Mouse (Mus musculus): ENCODE results near the gene Pcp4l1.

Pcp4l1 gene

GRCm38 (mm10) chr1:171221281-171222193 lies 25.5 kb upstream of the Pcp4l1 start:
- peak; percentile 33 for DNase-seq

DNA sequence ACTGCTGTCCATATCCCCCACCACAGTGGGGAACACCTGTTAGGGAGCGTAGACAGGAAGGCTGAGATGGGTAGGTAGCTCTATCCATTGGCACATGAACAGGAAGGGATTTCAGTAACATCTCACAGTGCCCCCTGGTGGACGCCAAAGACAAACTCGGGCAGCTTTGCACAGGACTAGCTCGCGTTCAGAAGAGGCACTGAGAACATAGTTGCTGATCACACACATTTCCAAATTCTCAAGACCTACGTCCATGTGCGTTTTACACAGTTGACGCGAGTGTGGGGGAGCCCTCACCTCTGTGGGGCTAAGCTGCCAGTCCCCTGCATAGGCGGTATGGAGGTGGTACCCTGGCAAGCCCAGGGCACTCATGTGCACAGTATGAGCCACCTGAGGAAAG lies 24.8 kb upstream of the Pcp4l1 start:
- peak; percentile 89 for DNase-seq

- DNase-seq = no peak
Measured at GRCm38 (mm10) chr1:171216241-171216955, 20.3 kb upstream of the Pcp4l1 start.

GRCm38 (mm10) chr1:171213801-171214496 lies 17.9 kb upstream of the Pcp4l1 start, which contains the start of gene Nr1i3:
Nr1i3 (plus strand) TSS chr1:171213970.
- no peak for DNase-seq

DNA sequence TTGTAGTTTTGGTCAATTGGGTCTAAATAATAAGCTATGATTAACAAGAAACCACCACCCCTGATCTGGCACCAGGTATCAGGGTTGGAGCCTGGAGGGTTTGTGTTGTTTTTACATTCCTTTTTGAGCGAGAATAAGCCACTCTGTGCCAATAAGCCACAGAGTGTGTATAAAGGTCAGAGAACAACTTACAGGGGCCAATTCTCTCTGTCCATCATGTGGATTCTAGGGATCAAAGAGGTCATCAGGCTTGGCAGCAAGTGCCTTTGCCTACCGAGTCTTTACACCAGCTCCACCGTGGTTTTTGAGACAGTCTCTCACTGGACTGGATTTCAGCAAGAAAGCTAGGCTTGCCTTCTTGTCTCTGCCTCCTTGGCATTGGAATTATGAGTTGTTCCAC lies 16.8 kb upstream of the Pcp4l1 start:
- DNase-seq = no peak

GRCm38 (mm10) chr1:171209409-171209808 lies 13.3 kb upstream of the Pcp4l1 start:
- DNase-seq = no peak

DNA sequence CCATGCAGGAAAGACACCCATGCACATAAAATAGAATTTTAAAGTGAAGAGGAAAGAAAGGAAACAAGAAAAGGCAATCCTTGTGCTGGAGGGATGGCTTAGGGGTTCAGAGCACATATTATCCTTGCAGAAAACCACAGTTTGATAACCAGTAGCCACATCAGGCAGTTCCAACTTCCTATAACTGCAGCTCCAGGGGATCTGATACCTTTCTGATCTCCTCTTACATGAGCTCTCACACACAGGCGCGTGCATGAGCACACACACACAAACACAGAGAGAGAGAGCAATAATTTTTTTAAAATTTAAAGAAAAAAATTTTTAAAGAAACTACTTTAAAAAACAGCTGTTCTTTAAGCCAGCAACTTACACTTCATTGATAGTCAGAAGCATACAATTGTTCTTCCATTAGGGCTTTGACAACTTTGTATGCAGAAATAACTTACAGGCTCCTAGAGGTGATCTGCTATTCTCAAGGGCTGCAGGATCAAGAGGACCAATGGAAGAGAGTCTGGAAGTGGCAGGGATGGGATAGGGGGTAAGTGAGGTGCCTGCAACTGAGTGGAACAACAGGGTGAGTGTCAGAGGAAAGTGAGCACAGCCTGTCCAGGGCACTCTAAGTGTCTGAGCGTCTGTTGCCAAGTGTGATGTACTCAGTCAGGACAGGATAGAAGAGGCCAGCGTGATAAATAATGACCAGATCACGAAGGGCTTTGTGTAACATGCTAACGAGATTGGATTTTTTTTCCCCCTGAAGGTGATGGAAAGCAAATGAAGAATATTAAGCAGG lies 9.8 kb upstream of the Pcp4l1 start:
- DNase-seq = no peak

- DNase-seq = no peak
Measured at GRCm38 (mm10) chr1:171204249-171204644, 8.2 kb upstream of the Pcp4l1 start.

- DNase-seq = no peak
Measured at GRCm38 (mm10) chr1:171203471-171204248, 7.6 kb upstream of the Pcp4l1 start.

DNA sequence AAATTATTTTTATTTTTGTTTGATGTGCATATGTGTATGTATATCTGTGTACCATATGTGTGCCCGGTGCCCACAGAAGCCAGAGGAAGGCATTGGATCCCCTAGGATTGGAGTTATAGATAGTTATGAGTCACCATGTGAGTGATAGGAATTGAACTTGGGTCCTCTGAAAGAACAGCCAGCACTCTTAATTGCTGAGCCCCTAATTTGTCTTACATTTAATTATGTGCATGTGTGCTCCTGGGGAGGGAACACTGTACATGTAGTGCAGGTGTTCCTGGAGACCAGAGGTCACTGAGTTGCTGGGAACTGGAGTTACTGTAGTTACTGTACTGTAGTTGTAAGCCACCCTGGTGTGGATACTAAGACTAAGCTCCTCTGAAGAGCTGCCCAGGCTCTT lies 4.7 kb upstream of the Pcp4l1 start:
- no peak for DNase-seq

- no peak for DNase-seq
Measured at GRCm38 (mm10) chr1:171199532-171199931, 3.5 kb upstream of the Pcp4l1 start.

- peak; percentile 41 for DNase-seq
Measured at GRCm38 (mm10) chr1:171195046-171195822, 834 bp downstream of the Pcp4l1 start.

DNA sequence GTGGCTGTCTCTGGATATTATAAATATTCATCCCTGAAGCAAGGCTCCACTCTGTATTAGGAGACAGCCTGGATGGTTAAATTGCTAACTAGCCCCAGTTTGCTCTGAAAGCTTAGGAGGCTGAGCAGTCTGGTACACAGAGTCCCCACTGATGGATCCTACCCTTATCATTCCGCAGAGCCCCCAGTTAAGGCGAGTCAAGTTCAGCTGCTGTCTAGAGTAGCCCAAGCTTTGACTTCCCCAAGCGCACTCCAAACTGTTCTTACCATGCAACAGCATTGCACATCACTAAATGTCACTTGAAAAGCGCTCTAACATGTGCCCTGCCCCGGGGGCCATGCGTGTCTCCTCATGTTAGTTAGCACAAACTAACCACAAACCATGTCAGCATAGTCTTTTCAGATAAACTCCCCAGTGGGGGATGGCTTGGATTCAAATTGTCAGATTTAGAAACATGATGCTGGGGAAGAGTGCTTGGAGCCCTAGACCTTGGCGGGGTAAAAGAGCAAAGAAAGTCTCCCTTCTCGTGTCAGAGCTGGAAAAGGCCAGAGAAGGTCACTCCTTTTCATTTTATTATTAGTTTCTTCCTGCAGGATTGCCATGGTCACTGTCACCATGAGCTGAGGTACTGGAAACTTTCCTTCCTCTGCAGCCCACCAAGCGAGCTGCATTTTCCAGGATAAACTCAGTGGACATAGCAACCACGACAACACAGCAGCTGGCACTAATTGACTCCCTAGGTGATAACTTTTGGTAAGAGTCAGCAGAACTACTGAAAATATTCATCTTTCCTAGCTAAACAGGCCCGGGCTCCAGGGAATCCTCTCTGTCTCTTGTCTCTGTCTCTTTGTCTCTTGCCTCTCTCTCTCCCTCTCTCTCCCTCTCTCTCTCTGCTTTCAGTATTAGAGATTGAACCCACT lies 1.9 kb downstream of the Pcp4l1 start:
- DNase-seq = peak; percentile 22

DNA sequence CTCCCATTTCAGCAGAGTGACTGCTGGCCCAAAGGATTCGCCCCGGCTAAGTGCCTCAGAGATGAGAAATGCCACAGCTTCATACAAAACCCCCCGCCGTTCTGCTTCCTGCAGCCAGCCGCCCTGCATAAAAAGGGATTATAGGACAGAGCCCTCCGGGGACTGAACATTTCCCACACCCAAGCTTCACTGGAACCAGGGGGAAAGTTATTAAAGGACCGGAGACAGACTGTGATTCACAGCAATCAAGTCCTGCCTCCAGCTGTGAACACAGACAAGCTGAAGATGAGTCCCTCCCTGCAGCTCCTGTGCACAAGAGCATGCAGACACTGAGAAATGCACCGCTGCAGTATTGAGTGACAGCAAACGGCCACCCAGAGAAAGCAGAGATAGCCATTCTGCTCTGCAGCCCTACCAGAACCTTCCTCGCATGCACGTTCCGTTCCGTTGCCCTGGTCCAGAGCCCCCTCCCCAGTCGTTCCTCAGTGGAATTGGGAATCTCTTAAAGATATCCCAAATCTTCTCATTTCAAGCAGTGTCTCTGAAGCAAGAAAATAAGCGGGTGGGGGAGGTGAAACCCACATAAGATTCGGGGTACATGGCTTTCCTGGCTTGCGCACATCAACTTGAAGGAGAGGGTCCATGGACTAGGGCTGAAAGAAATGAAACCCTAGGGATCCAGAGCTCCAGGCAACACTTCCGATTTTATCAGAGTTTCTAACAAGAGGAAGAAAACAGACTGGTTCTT lies 2.8 kb downstream of the Pcp4l1 start:
- peak; percentile 64 for DNase-seq

- no peak for DNase-seq
Measured at GRCm38 (mm10) chr1:171192283-171192682, 3.8 kb downstream of the Pcp4l1 start.

DNA sequence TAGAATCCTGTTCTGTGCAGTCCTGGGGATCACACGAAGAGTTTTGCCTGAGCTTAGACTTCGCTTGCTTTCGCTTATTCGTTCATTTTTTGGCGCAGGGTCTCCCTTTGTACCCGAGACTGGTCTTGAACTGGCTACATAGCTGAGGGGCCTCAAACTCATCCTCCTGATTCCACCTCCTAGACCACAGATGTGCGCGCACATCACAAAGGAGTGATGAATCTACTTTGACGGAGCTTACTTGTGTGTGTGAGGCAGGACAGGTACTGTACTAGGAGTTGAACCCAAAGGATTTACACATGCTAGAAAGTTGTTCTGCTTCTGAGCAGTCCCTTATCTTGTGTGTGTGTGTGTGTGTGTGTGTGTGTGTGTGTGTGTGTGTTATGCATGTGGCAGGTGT lies 5.2 kb downstream of the Pcp4l1 start:
- DNase-seq = no peak

DNA sequence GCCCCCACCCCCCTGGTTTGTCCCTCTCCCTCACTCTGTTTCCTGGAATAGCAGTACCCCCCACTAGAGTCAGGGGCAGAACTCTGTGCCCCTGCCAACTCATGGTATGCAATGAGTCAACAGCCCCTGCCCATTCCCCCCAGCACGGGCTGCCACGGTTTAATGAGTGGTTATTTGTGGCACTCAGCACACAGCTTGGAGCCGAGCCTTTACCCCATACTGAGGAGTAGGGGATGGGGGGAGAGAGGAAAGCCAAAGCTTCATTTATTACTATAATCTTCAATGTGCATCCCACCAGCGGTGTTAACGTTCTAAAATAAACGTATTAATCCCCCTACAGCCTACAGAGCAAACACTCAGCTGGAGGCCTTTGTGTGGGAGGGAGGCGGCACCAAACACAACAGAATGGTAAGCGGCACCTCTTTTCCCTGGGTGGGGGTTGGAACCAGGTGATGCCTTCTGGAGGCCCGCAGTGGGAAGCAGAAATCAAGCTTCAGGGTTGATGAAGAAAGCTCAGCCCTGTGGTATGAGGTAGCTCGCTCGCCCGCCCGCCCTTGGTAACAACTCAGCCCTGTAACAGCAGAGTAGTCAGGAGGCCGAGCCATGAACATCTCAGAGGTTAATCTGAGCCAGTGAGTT lies 6.5 kb downstream of the Pcp4l1 start:
- no peak for DNase-seq

DNA sequence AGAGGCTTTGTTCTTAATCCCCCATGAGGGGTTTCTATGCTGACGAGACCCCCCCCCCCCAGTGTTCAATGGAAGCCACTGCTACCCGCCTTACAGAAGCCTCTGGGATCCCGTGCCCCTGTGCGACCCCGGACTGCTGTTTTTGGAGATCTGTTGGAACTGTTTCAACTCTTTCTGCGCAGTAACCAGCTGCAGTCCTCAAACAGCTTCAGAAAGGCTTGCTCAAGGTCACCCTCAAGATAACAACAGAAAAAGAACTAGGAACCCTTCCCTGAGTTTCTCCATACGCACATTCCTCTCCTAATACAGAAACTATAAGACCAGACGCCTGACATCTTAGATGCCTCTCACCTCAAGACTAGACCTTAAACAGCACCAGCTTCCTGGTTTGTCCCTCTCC lies 7.0 kb downstream of the Pcp4l1 start:
- DNase-seq = peak; percentile 39

Measured in embryo, embryonic 11 days (tissue).